Mouse (Mus musculus) splenic B cell, adult 2 months (primary cell): Measurements from ENCODE around the gene Lfng.

Experiments
- DNase-seq: peaks from one replicate; pipeline ENCODE4 v3.0.0-alpha.2; 2011; ENCODE audit warnings: low read depth, low spot score
- H3K27me3 ChIP-seq: 2 replicates; pipeline ENCODE4 v1.6.1; 2012; ENCODE audit warnings: mild to moderate bottlenecking, low read length, moderate library complexity, mixed read lengths; ENCODE audit not compliant: control insufficient read depth, poor library complexity, insufficient read depth, severe bottlenecking
- H3K36me3 ChIP-seq: 2 replicates; pipeline ENCODE4 v1.6.1; 2012; ENCODE audit warnings: mild to moderate bottlenecking, low read length, moderate library complexity, mixed read lengths; ENCODE audit not compliant: control insufficient read depth, poor library complexity, insufficient read depth, severe bottlenecking

The Lfng gene

GRCm38 (mm10) chr5:140606386-140606785 is 734 bp upstream of the Lfng start:
- Histone ChIP-seq H3K27me3 (no peaks in the 10 kb centered on the region), H3K36me3 (no peaks in the 10 kb centered on the region)
- no peak for DNase-seq

GRCm38 (mm10) chr5:140607836-140608633 is 915 bp downstream of the Lfng start:
- DNase-seq, result peak; percentile 49
- H3K36me3 ChIP-seq, result peaks cover 5% of the 10 kb centered on the region; the same call in 1 of the 2 replicates

GRCm38 (mm10) chr5:140608634-140609015 is 1.5 kb downstream of the Lfng start:
- Histone ChIP-seq H3K27me3 (no peaks in the 10 kb centered on the region), H3K36me3 (peaks cover 5% of the 10 kb centered on the region; the same call in 1 of the 2 replicates)
- no peak for DNase-seq

More at GRCm38 (mm10) chr5:140607836-140608633, 915 bp downstream of the Lfng start:
- H3K27me3 ChIP-seq, result no peaks in the 10 kb centered on the region

- DNase-seq, result peak; percentile 31
- H3K36me3 ChIP-seq, result peaks cover 7% of the 10 kb centered on the region; the same call in 1 of the 2 replicates
- H3K27me3 ChIP-seq, result no peaks in the 10 kb centered on the region
Observed at GRCm38 (mm10) chr5:140609511-140610272, 2.6 kb downstream of the Lfng start.

GRCm38 (mm10) chr5:140610273-140611011 is 3.3 kb downstream of the Lfng start:
- H3K36me3 ChIP-seq, result peaks cover 10% of the 10 kb centered on the region; the same call in 1 of the 2 replicates
- H3K27me3 ChIP-seq, result no peaks in the 10 kb centered on the region
- no peak for DNase-seq

GRCm38 (mm10) chr5:140611021-140611583 is 4.0 kb downstream of the Lfng start:
- DNase-seq, result no peak
- peaks cover 10% of the 10 kb centered on the region; the same call in 1 of the 2 replicates for H3K36me3 ChIP-seq
- no peaks in the 10 kb centered on the region for H3K27me3 ChIP-seq

- DNase-seq, result no peak
- H3K36me3 ChIP-seq, result peaks cover 10% of the 10 kb centered on the region; the same call in 1 of the 2 replicates
- H3K27me3 ChIP-seq, result no peaks in the 10 kb centered on the region
Observed at GRCm38 (mm10) chr5:140611611-140612185, 4.6 kb downstream of the Lfng start.

- H3K27me3 ChIP-seq, result no peaks in the 10 kb centered on the region
- peaks cover 10% of the 10 kb centered on the region; the same call in 1 of the 2 replicates for H3K36me3 ChIP-seq
- DNase-seq, result no peak
Observed at GRCm38 (mm10) chr5:140612191-140612590, 5.1 kb downstream of the Lfng start.

GRCm38 (mm10) chr5:140614141-140614540 is 7.0 kb downstream of the Lfng start:
- Histone ChIP-seq H3K27me3 (no peaks in the 10 kb centered on the region), H3K36me3 (peaks cover 10% of the 10 kb centered on the region; the same call in 1 of the 2 replicates)
- DNase-seq, result no peak

GRCm38 (mm10) chr5:140614837-140615236 is 7.7 kb downstream of the Lfng start:
- Histone ChIP-seq H3K27me3 (no peaks in the 10 kb centered on the region), H3K36me3 (peaks cover 10% of the 10 kb centered on the region; the same call in 1 of the 2 replicates)
- no peak for DNase-seq

- no peaks in the 10 kb centered on the region for H3K27me3 ChIP-seq
- peak; percentile 23 for DNase-seq
- peaks cover 10% of the 10 kb centered on the region; the same call in 1 of the 2 replicates for H3K36me3 ChIP-seq
Observed at GRCm38 (mm10) chr5:140615321-140616109, 8.4 kb downstream of the Lfng start.

- DNase-seq, result peak; percentile 43
- Histone ChIP-seq H3K36me3 (peaks cover 10% of the 10 kb centered on the region; the same call in 1 of the 2 replicates), H3K27me3 (no peaks in the 10 kb centered on the region)
Observed at GRCm38 (mm10) chr5:140616110-140616503, 9.0 kb downstream of the Lfng start.

GRCm38 (mm10) chr5:140616691-140617090 is 9.6 kb downstream of the Lfng start:
- H3K27me3 ChIP-seq, result no peaks in the 10 kb centered on the region
- peak; percentile 83 for DNase-seq

More at GRCm38 (mm10) chr5:140616691-140617090, 9.6 kb downstream of the Lfng start:
- H3K36me3 ChIP-seq, result peaks cover 10% of the 10 kb centered on the region; the same call in 1 of the 2 replicates
